Mouse (Mus musculus) CH12.LX (cell line): Measurements from ENCODE around the gene 4930523C07Rik. TPM values are rescaled to one million over a fixed set of nuclear protein-coding genes. Genes with fewer than 3 reads are reported as not detected.

Experiments
- DNase-seq: peaks from one replicate; pipeline ENCODE4 v3.0.0-alpha.2; 2013; ENCODE audit errors: extremely low read depth
- H3K27ac ChIP-seq: 2 replicates; pipeline ENCODE4 v1.5.1; 2012; ENCODE audit warnings: low read depth, mild to moderate bottlenecking, control low read depth, moderate library complexity; ENCODE audit not compliant: insufficient read depth
- H3K27me3 ChIP-seq: replicated peaks from 2 replicates; pipeline ENCODE3; 2012; ENCODE audit warnings: inconsistent platforms
- H3K36me3 ChIP-seq, 2 experiments: replicated peaks in 1 of 2; 2 replicates each; pipeline versions ENCODE3 to v1.6.1; 2012; ENCODE audit warnings: inconsistent platforms in 1 of 2, low read length in 1 of 2, mild to moderate bottlenecking in 1 of 2, mixed read lengths in 1 of 2, moderate library complexity in 1 of 2; ENCODE audit not compliant: control insufficient read depth in 1 of 2, insufficient read depth in 1 of 2
- H3K4me1 ChIP-seq, 2 experiments: 2 replicates each; pipeline ENCODE4 v1.6.1; 2012; ENCODE audit warnings: inconsistent platforms in 1 of 2, moderate library complexity in 1 of 2; ENCODE audit not compliant: insufficient read depth in 2 of 2, control insufficient read depth in 1 of 2
- H3K4me2 ChIP-seq: 2 replicates; pipeline ENCODE4 v1.6.1; 2012; ENCODE audit warnings: low read depth, mild to moderate bottlenecking, control low read depth; ENCODE audit not compliant: poor library complexity, insufficient read depth, severe bottlenecking
- H3K4me3 ChIP-seq, 3 experiments: fragments of 150-350 bp in 1 of 3; sonication (generic) in 1 of 3; replicated peaks in 1 of 3; 2 replicates each; pipeline versions ENCODE3 to v1.5.1; 2011 to 2012; ENCODE audit warnings: low read depth in 2 of 3, low read length in 2 of 3, mild to moderate bottlenecking in 2 of 3, moderate library complexity in 2 of 3, control low read depth in 1 of 3, improper control_type of control experiment in 1 of 3, inconsistent platforms in 1 of 3, mixed read lengths in 1 of 3; ENCODE audit not compliant: poor library complexity in 1 of 3
- H3K79me2 ChIP-seq: replicated peaks from 2 replicates; pipeline ENCODE4 v1.6.1; 2012; ENCODE audit warnings: mild to moderate bottlenecking, moderate library complexity; ENCODE audit not compliant: control insufficient read depth, poor library complexity, insufficient read depth, severe bottlenecking; ENCODE audit errors: extremely low read depth
- H3K9ac ChIP-seq: 2 replicates; pipeline ENCODE4 v1.6.1; 2012; ENCODE audit warnings: low read depth, mild to moderate bottlenecking, control low read depth, moderate library complexity; ENCODE audit not compliant: insufficient read depth
- H3K9me3 ChIP-seq: replicated peaks from 2 replicates; pipeline ENCODE3; 2012; ENCODE audit warnings: low read length, inconsistent platforms, mixed read lengths
- CHD1 ChIP-seq: IDR thresholded peaks from 2 replicates; pipeline ENCODE4 v1.6.1; 2012; ENCODE audit warnings: low read depth, low read length, improper control_type of control experiment, inconsistent platforms
- E2F4 ChIP-seq: IDR thresholded peaks from 2 replicates; pipeline ENCODE4 v1.6.1; 2011; ENCODE audit warnings: low read depth, low read length, improper control_type of control experiment; ENCODE audit not compliant: insufficient replicate concordance
- EP300 ChIP-seq: IDR thresholded peaks from 2 replicates; pipeline ENCODE4 v1.6.1; 2011; ENCODE audit warnings: low read length, improper control_type of control experiment
- ETS1 ChIP-seq: conservative IDR thresholded peaks from 2 replicates; pipeline ENCODE4 v1.6.1; 2012; ENCODE audit warnings: low read depth, mild to moderate bottlenecking, inconsistent platforms, low read length, improper control_type of control experiment, moderate library complexity
- MAFK ChIP-seq: IDR thresholded peaks from 2 replicates; pipeline ENCODE4 v1.6.1; 2011; ENCODE audit warnings: low read length, improper control_type of control experiment; ENCODE audit not compliant: insufficient replicate concordance
- RCOR1 ChIP-seq: conservative IDR thresholded peaks from 2 replicates; pipeline ENCODE4 v1.6.1; 2012; ENCODE audit warnings: low read depth, mild to moderate bottlenecking, inconsistent platforms, low read length, improper control_type of control experiment
- TBP ChIP-seq: conservative IDR thresholded peaks from 2 replicates; pipeline ENCODE4 v1.6.1; 2011; ENCODE audit warnings: low read depth, low read length, improper control_type of control experiment
- UBTF ChIP-seq: IDR thresholded peaks from 2 replicates; pipeline ENCODE4 v1.6.1; 2012; ENCODE audit warnings: low read depth, mild to moderate bottlenecking, inconsistent platforms, low read length, improper control_type of control experiment, moderate library complexity
- USF2 ChIP-seq: conservative IDR thresholded peaks from 2 replicates; pipeline ENCODE4 v1.6.1; 2011; ENCODE audit warnings: low read depth, low read length, improper control_type of control experiment
- dilution Hi-C: fragments of 300-500 bp; cut with MboI; formaldehyde crosslinking; loops from 2 replicates; pipeline ENCODE4 v1.14.3; 2020; ENCODE audit warnings: low sequenced_read_pairs; ENCODE audit not compliant: extremely low pct_unique_long_range_greater_than_20kb, extremely low pct_ligation_motif_present
- in situ Hi-C: fragments of 300-500 bp; cut with MboI; formaldehyde crosslinking; loops from 3 replicates; pipeline ENCODE4 v1.14.3; 2019; ENCODE audit warnings: low sequenced_read_pairs, low pct_ligation_motif_present, low pct_unique_long_range_greater_than_20kb, mixed read lengths
- polyA plus RNA-seq: library from polyadenylated mRNA; unstranded; fragments of >175 nt; gene quantifications from 2 replicates; pipeline ENCODE4 v1.2.1, GENCODE M21; 2012; ENCODE audit warnings: low read depth; ENCODE audit not compliant: insufficient read length
- total RNA-seq, 2 experiments: library from RNA; depleted of rRNA; stranded (reverse); fragments of 300-350 nt in 1 of 2; fragments of >200 nt in 1 of 2; gene quantifications; 2 replicates each; pipeline ENCODE4 v1.2.3; 2012 to 2014

The 4930523C07Rik gene
- total and polyA plus RNA-seq, 3 experiments = 13.1 to 28.2 (median 18.0) TPM

GRCm38 (mm10) chr1:160053510-160054305 lies 9.5 kb downstream of the 4930523C07Rik start:
- TF ChIP-seq USF2 = no peak
- TF ChIP-seq CHD1 = no peak
- TF ChIP-seq E2F4 = no peak
- no peak for TF ChIP-seq RCOR1
- no peak for TF ChIP-seq EP300
- TF ChIP-seq UBTF = no peak
- no peak for TF ChIP-seq ETS1
- TF ChIP-seq TBP = no peak
- TF ChIP-seq MAFK = no peak
- peak overlapping the region; percentile 52; the same call in 1 of the 2 replicates for H3K27ac ChIP-seq
- peaks cover 5 to 27% of the 10 kb centered on the region in 2 experiments for H3K36me3 ChIP-seq
- DNase-seq = no peak
- dilution Hi-C loops (no loop called here), in situ Hi-C loops (loop anchor here (25.0 kb wide), 1 partner anchor 666 kb away; no protein-coding TSS in a partner anchor)
- no peak overlapping the region for H3K4me3 ChIP-seq
- no peaks in the 10 kb centered on the region for H3K27me3 ChIP-seq
- H3K9ac ChIP-seq = no peak overlapping the region
- peaks cover 6% of the 10 kb centered on the region; the same call in 1 of the 2 replicates for H3K79me2 ChIP-seq
- H3K4me1 ChIP-seq = peaks cover 37 to 80% of the 10 kb centered on the region in 2 experiments
- H3K4me2 ChIP-seq = peak overlapping the region; percentile 65
- H3K9me3 ChIP-seq = peaks cover 3% of the 10 kb centered on the region

- peaks cover 3% of the 10 kb centered on the region; the same call in 1 of the 2 replicates for H3K79me2 ChIP-seq
- H3K4me2 ChIP-seq = peak overlapping the region; percentile 65
- in situ Hi-C loops = loop anchor here (5.0 to 25.0 kb wide), 2 partner anchors 57 to 667 kb away; no protein-coding TSS in a partner anchor
- peak overlapping the region; percentile 52 for H3K27ac ChIP-seq
- no peak for DNase-seq
- peaks cover 37 to 72% of the 10 kb centered on the region in 2 experiments for H3K4me1 ChIP-seq
- peaks cover 5 to 31% of the 10 kb centered on the region in 2 experiments for H3K36me3 ChIP-seq
- TF ChIP-seq ETS1 (peak; percentile 51; the same call in 1 of the 2 replicates), EP300 (no peak)
- TF ChIP-seq, all 38 proteins: peak for 1
- dilution Hi-C loops = no loop called here
- Histone ChIP-seq H3K27me3 (no peaks in the 10 kb centered on the region), H3K9me3 (peaks cover 3% of the 10 kb centered on the region), H3K9ac (peak overlapping the region; percentile 46; the same call in 1 of the 2 replicates), H3K4me3 (peak overlapping the region in 1 of 3 experiments; percentile 12)
Observed at GRCm38 (mm10) chr1:160054366-160055078, 10.3 kb downstream of the 4930523C07Rik start.
